Mouse (Mus musculus) limb, embryonic 11.5 days (tissue): ENCODE measurements around the gene Apol7e. TPM values are rescaled to one million over a fixed set of nuclear protein-coding genes. Genes with fewer than 3 reads are reported as not detected.
"Not testable (repeated sequence)": the region's sequence is repeated elsewhere in the genome, so short reads cannot be mapped to it uniquely, and the experiment has no call there.

Source experiments
- ATAC-seq: fragments of 200-750 bp; cut with Nextera tagmentation; 2 replicates; pipeline ENCODE4 v1.8.0; 2017; ENCODE audit warnings: low read depth; ENCODE audit not compliant: insufficient number of reproducible peaks, low FRiP score, low TSS enrichment
- DNase-seq: peaks from one replicate; pipeline ENCODE4 v3.0.0-alpha.2; 2015; ENCODE audit warnings: low spot score
- H3K27ac ChIP-seq: fragments of 300-500 bp; sonication (generic); replicated peaks from 2 replicates; pipeline ENCODE4 v1.5.1; 2014; ENCODE audit warnings: low read depth, mild to moderate bottlenecking, low read length
- H3K27me3 ChIP-seq: fragments of 300-500 bp; sonication (generic); 2 replicates; pipeline ENCODE4 v1.6.1; 2014; ENCODE audit warnings: mild to moderate bottlenecking, low read length, mixed read lengths; ENCODE audit not compliant: control insufficient read depth, insufficient read depth
- H3K36me3 ChIP-seq: fragments of 300-500 bp; sonication (generic); 2 replicates; pipeline ENCODE4 v1.6.1; 2014; ENCODE audit warnings: mild to moderate bottlenecking, low read length, moderate library complexity, mixed read lengths; ENCODE audit not compliant: control insufficient read depth, insufficient read depth
- H3K4me1 ChIP-seq: fragments of 300-500 bp; sonication (generic); 2 replicates; pipeline ENCODE4 v1.6.1; 2014; ENCODE audit warnings: low read length, mixed read lengths; ENCODE audit not compliant: control insufficient read depth, insufficient read depth
- H3K4me2 ChIP-seq: fragments of 300-500 bp; sonication (generic); 2 replicates; pipeline ENCODE4 v1.6.1; 2014; ENCODE audit warnings: low read depth, mild to moderate bottlenecking, moderate library complexity; ENCODE audit not compliant: severe bottlenecking
- H3K4me3 ChIP-seq: fragments of 300-500 bp; sonication (generic); 2 replicates; pipeline ENCODE4 v1.5.1; 2014; ENCODE audit warnings: low read depth, low read length
- H3K9ac ChIP-seq: fragments of 300-500 bp; sonication (generic); 2 replicates; pipeline ENCODE4 v1.6.1; 2014; ENCODE audit warnings: mild to moderate bottlenecking, low read length
- H3K9me3 ChIP-seq: fragments of 300-500 bp; sonication (generic); 2 replicates; pipeline ENCODE4 v1.6.1; 2016; ENCODE audit warnings: low read length; ENCODE audit not compliant: control insufficient read depth
- WGBS: fragments of 180-500 bp; shearing (Covaris S2); extraction: QIAGEN DNeasy Blood & Tissue Kit; methylation state at CpG from one replicate; pipeline ENCODE4 v1.1.7; 2014; 5-methylcytosine and 5-hydroxymethylcytosine counted together
- polyA plus RNA-seq: library from polyadenylated mRNA; unstranded; fragments of >200 nt; fragmentation: Nextera tagmentation; extraction: Ambion mirVana; gene quantifications from 2 replicates; pipeline ENCODE4 v1.2.1, GENCODE M21; 2014

Apol7e gene
- polyA plus RNA-seq, 1 experiment from 2014 or later, result not detected

DNA sequence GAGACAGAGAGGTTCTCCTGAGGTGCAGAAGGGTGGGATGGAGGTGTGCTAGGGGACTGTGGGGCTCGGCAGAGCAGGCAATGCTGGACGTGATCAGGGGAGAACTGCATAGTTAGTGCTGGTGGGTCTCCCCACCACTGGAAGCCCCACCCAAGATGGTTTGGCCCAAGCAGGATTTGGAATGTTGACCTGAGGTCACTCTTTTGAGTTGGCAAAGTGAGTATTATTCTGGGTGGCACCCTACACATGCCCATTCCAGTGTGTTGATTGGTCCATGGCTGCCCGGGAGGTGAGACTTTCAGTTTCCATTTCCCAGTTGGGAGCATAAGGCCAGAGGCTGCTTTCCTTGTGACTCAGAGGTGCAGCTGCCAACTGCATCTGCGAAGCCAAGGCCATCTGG, 30.1 kb downstream of the Apol7e start, which contains the start of gene Apol9b:
Apol9b (plus strand) TSS at position 301 of the 400 bp plus-strand sequence.
- not testable (repeated sequence) for H3K4me1 ChIP-seq, H3K9me3 ChIP-seq, H3K9ac ChIP-seq, H3K27me3 ChIP-seq, H3K27ac ChIP-seq, DNase-seq, H3K4me3 ChIP-seq, H3K36me3 ChIP-seq, H3K4me2 ChIP-seq, ATAC-seq
- WGBS, result no CpG with 5 or more reads among the region's 4 CpGs

- DNase-seq (no peak), ATAC-seq (no peak)
- Histone ChIP-seq H3K4me2 (no peak overlapping the region), H3K9me3 (no peaks in the 10 kb centered on the region), H3K4me3 (no peak overlapping the region), H3K4me1 (no peaks in the 10 kb centered on the region), H3K36me3 (no peaks in the 10 kb centered on the region), H3K9ac (no peak overlapping the region), H3K27ac (no peak overlapping the region), H3K27me3 (no peaks in the 10 kb centered on the region)
- WGBS, result 85% methylated on average over 5 of the region's 5 CpGs
Observed at GRCm38 (mm10) chr15:77731605-77732004, 32.9 kb downstream of the Apol7e start.

GRCm38 (mm10) chr15:77732851-77733250, 34.2 kb downstream of the Apol7e start:
- not testable (repeated sequence) for H3K9ac ChIP-seq, H3K4me3 ChIP-seq, H3K36me3 ChIP-seq, H3K27me3 ChIP-seq, DNase-seq, ATAC-seq, H3K4me1 ChIP-seq, H3K9me3 ChIP-seq, H3K4me2 ChIP-seq, H3K27ac ChIP-seq
- WGBS, result 67% methylated on average over 10 of the region's 10 CpGs

- H3K36me3 ChIP-seq, H3K9me3 ChIP-seq, H3K27ac ChIP-seq, ATAC-seq, H3K4me3 ChIP-seq, DNase-seq, H3K4me2 ChIP-seq, H3K4me1 ChIP-seq, H3K9ac ChIP-seq, H3K27me3 ChIP-seq: not testable (repeated sequence)
- WGBS, result 82% methylated on average over 8 of the region's 8 CpGs
Observed at GRCm38 (mm10) chr15:77733380-77733779, 34.7 kb downstream of the Apol7e start.

GRCm38 (mm10) chr15:77733903-77734302, 35.2 kb downstream of the Apol7e start:
- not testable (repeated sequence) for H3K9ac ChIP-seq, H3K27me3 ChIP-seq, H3K36me3 ChIP-seq, DNase-seq, H3K27ac ChIP-seq, H3K4me1 ChIP-seq, H3K4me3 ChIP-seq, ATAC-seq, H3K9me3 ChIP-seq, H3K4me2 ChIP-seq
- whole genome bisulfite sequencing, result 79% methylated on average over 4 of the region's 4 CpGs

DNA sequence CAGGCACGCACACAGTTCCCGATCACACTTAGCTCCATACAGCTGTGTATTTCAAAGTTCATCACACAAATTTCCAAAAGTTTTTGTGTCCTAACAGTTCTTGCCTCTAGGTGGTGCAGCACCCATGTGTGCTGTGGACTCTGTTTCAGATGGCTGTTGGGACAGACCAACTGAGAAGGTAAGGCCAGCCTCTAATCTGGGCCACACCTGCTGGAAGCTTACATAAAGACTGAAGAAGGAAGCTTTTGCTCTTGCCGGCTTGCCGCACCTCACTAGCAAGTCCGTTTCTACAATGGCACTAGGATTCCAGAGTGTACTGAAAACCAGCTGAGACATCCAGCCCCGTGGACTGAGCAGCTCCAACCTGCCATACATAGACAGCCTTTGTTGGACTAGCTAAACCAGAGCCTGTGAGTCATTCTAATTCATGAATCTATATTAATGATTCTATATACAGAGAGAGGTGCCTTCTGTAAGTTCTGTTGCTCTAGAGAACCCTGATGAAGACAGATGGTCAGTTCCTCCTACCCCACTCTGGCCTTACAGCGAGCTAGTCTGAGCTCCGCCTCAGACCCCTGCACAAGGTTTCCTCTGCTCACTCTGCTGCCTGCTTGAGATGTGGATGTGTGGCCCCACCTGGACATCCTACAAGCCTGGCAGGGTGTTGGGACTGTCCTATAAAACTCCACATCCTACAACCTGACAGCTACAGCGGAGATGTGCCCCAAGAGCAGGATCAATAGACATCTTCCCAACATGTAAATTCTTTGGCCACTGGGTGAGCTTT, 42.0 kb downstream of the Apol7e start:
- H3K27ac ChIP-seq, result no peak overlapping the region
- no peaks in the 10 kb centered on the region for H3K27me3 ChIP-seq
- H3K4me1 ChIP-seq, result no peaks in the 10 kb centered on the region
- DNase-seq (no peak), ATAC-seq (no peak)
- WGBS, result 71% methylated on average over 9 of the region's 9 CpGs
- H3K9me3 ChIP-seq, result no peaks in the 10 kb centered on the region
- H3K9ac ChIP-seq, result no peak overlapping the region
- no peak overlapping the region for H3K4me2 ChIP-seq
- H3K4me3 ChIP-seq, result no peak overlapping the region
- no peaks in the 10 kb centered on the region for H3K36me3 ChIP-seq

DNA sequence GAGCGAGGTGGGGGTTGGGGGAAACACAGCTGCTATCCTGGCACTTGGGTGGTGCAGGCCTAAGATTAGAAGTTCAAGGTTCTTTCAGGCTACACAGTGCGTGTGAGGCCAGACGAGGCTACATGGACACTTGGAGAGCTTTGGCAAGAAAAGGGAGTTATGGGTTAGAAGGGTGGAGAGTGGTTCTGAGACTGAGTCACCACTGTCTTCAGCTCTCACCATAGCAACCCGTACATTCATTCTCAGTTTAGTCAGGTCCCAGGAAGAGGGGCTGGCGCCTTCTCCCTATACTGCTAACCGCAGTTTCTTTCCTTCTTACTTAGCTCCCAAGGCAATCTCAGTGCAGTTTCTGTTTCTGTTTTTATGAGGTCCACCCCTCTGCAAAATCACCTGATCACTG, 42.9 kb downstream of the Apol7e start:
- not testable (repeated sequence) for DNase-seq, H3K4me3 ChIP-seq, H3K27ac ChIP-seq, H3K4me2 ChIP-seq, H3K27me3 ChIP-seq, H3K9ac ChIP-seq, H3K9me3 ChIP-seq, H3K36me3 ChIP-seq, H3K4me1 ChIP-seq, ATAC-seq
- 84% methylated on average over 6 of the region's 6 CpGs for WGBS

- Histone ChIP-seq H3K27me3 (no peaks in the 10 kb centered on the region), H3K4me2 (no peak overlapping the region), H3K27ac (no peak overlapping the region), H3K4me3 (no peak overlapping the region), H3K9me3 (no peaks in the 10 kb centered on the region), H3K36me3 (no peaks in the 10 kb centered on the region), H3K9ac (no peak overlapping the region), H3K4me1 (no peaks in the 10 kb centered on the region)
- no peak for DNase-seq
- no peak for ATAC-seq
- WGBS, result 40% methylated on average over 5 of the region's 5 CpGs
Observed at GRCm38 (mm10) chr15:77744632-77745031, 46.0 kb downstream of the Apol7e start.

DNA sequence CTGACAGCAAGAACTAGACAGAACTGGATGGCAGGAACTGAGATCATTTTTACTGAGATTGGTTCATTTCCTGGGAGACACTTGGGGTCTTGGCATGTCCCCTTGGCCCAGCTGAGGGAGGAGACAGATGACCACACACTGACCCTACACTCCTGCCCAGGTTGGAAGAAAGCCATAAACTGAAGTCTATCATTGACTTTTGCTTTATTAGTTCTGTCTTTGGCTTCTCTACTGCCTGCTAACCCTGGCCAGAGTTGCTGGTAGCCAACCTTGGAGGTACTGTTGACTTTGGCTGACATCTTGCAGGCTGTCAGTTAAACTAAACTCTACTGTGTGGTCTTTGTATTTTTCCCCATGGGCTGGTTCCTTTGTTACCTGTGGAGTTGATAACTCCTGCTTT, 46.4 kb downstream of the Apol7e start:
- no peak overlapping the region for H3K9ac ChIP-seq
- H3K4me1 ChIP-seq, result no peaks in the 10 kb centered on the region
- DNase-seq (no peak), ATAC-seq (no peak)
- no peaks in the 10 kb centered on the region for H3K27me3 ChIP-seq
- H3K9me3 ChIP-seq, result no peaks in the 10 kb centered on the region
- H3K4me3 ChIP-seq, result no peak overlapping the region
- H3K27ac ChIP-seq, result no peak overlapping the region
- no peak overlapping the region for H3K4me2 ChIP-seq
- H3K36me3 ChIP-seq, result no peaks in the 10 kb centered on the region
